Mouse (Mus musculus): ENCODE measurements around the gene Cd5. TPM values are rescaled to one million over a fixed set of nuclear protein-coding genes. Genes with fewer than 3 reads are reported as not detected.

Gene Cd5
- not detected in 2 replicates for total RNA-seq (2014; fragmentation: Nextera tagmentation)
- total RNA-seq (2017), result 0.11 and 0.17 TPM in 2 replicates
- not detected in 2 replicates for polyA plus RNA-seq (2012)

- Histone ChIP-seq H3K4me1 (ENCODE audit: insufficient read depth, low read depth, low read length) (no peaks in the 10 kb centered on the region), H3K9me3 (replicated peaks) (no peaks in the 10 kb centered on the region), H3K27me3 (ENCODE audit: insufficient read depth, low read length) (peaks cover 16% of the 10 kb centered on the region), H3K36me3 (replicated peaks) (no peaks in the 10 kb centered on the region), H3K4me3 (ENCODE audit: low read depth, low read length) (no peak within 1 kb of the TSS)
- DNase-seq (ENCODE audit: low spot score), result no peak
- no peak for TF ChIP-seq POLR2AphosphoS5 (IDR thresholded peaks at IDR 0.05; ENCODE audit: insufficient replicate concordance, low read depth, low read length)
- no peak for TF ChIP-seq CTCF (IDR thresholded peaks at IDR 0.05; ENCODE audit: low read depth, low read length)
- no peak for TF ChIP-seq TAL1 (conservative IDR thresholded peaks at IDR 0.05; ENCODE audit: low read depth, low read length)
- no peak for TF ChIP-seq GATA2 (IDR thresholded peaks at IDR 0.05; ENCODE audit: borderline replicate concordance, low read depth, low read length)
- TF ChIP-seq GATA1 (IDR thresholded peaks at IDR 0.05; ENCODE audit: borderline replicate concordance, low read length), result no peak
- ATAC-seq (ENCODE audit: extremely low read depth, insufficient number of reproducible peaks, low FRiP score, poor library complexity, severe bottlenecking), result no peak
Observed at GRCm38 (mm10) chr19:10738811-10739210, at the start of gene Cd5. Gene Cd5 (minus strand): TSS chr19:10739002.

- ATAC-seq (ENCODE audit: extremely low read depth, insufficient number of reproducible peaks, low FRiP score, poor library complexity, severe bottlenecking), result no peak
Observed at GRCm38 (mm10) chr19:10788242-10788641, 49.4 kb upstream of the Cd5 start.

GRCm38 (mm10) chr19:10787406-10787805, 48.6 kb upstream of the Cd5 start:
- TF ChIP-seq GATA1 (IDR thresholded peaks at IDR 0.05; ENCODE audit: borderline replicate concordance, low read length) (no peak), TAL1 (conservative IDR thresholded peaks at IDR 0.05; ENCODE audit: low read depth, low read length) (no peak), CTCF (IDR thresholded peaks at IDR 0.05; ENCODE audit: low read depth, low read length) (no peak), GATA2 (IDR thresholded peaks at IDR 0.05; ENCODE audit: borderline replicate concordance, low read depth, low read length) (no peak), POLR2AphosphoS5 (IDR thresholded peaks at IDR 0.05; ENCODE audit: insufficient replicate concordance, low read depth, low read length) (no peak)
- no peak for ATAC-seq (ENCODE audit: extremely low read depth, insufficient number of reproducible peaks, low FRiP score, poor library complexity, severe bottlenecking)
- no peaks in the 10 kb centered on the region for H3K9me3 ChIP-seq (replicated peaks)
- H3K4me3 ChIP-seq (ENCODE audit: low read depth, low read length), result no peak overlapping the region
- no peaks in the 10 kb centered on the region for H3K36me3 ChIP-seq (replicated peaks)
- H3K27me3 ChIP-seq (ENCODE audit: insufficient read depth, low read length), result peaks cover 24% of the 10 kb centered on the region; the same call in 1 of the 2 replicates
- DNase-seq (ENCODE audit: low spot score), result no peak
- no peaks in the 10 kb centered on the region for H3K4me1 ChIP-seq (ENCODE audit: insufficient read depth, low read depth, low read length)

More at GRCm38 (mm10) chr19:10788242-10788641, 49.4 kb upstream of the Cd5 start:
- H3K36me3 ChIP-seq (replicated peaks), result no peaks in the 10 kb centered on the region
- peaks cover 25% of the 10 kb centered on the region; the same call in 1 of the 2 replicates for H3K27me3 ChIP-seq (ENCODE audit: insufficient read depth, low read length)
- no peaks in the 10 kb centered on the region for H3K9me3 ChIP-seq (replicated peaks)
- H3K4me3 ChIP-seq (ENCODE audit: low read depth, low read length), result no peak overlapping the region
- TF ChIP-seq GATA1 (IDR thresholded peaks at IDR 0.05; ENCODE audit: borderline replicate concordance, low read length), result no peak
- no peak for TF ChIP-seq POLR2AphosphoS5 (IDR thresholded peaks at IDR 0.05; ENCODE audit: insufficient replicate concordance, low read depth, low read length)
- no peak for TF ChIP-seq TAL1 (conservative IDR thresholded peaks at IDR 0.05; ENCODE audit: low read depth, low read length)
- TF ChIP-seq CTCF (IDR thresholded peaks at IDR 0.05; ENCODE audit: low read depth, low read length), result no peak
- no peak for TF ChIP-seq GATA2 (IDR thresholded peaks at IDR 0.05; ENCODE audit: borderline replicate concordance, low read depth, low read length)
- H3K4me1 ChIP-seq (ENCODE audit: insufficient read depth, low read depth, low read length), result no peaks in the 10 kb centered on the region
- DNase-seq (ENCODE audit: low spot score), result no peak

GRCm38 (mm10) chr19:10786753-10787152, 48.0 kb upstream of the Cd5 start:
- Histone ChIP-seq H3K9me3 (replicated peaks) (no peaks in the 10 kb centered on the region), H3K4me1 (ENCODE audit: insufficient read depth, low read depth, low read length) (no peaks in the 10 kb centered on the region), H3K4me3 (ENCODE audit: low read depth, low read length) (no peak overlapping the region), H3K27me3 (ENCODE audit: insufficient read depth, low read length) (peaks cover 21% of the 10 kb centered on the region; the same call in 1 of the 2 replicates), H3K36me3 (replicated peaks) (no peaks in the 10 kb centered on the region)
- DNase-seq (ENCODE audit: low spot score) (no peak), ATAC-seq (ENCODE audit: extremely low read depth, insufficient number of reproducible peaks, low FRiP score, poor library complexity, severe bottlenecking) (no peak)
- no peak for TF ChIP-seq CTCF (IDR thresholded peaks at IDR 0.05; ENCODE audit: low read depth, low read length)
- no peak for TF ChIP-seq POLR2AphosphoS5 (IDR thresholded peaks at IDR 0.05; ENCODE audit: insufficient replicate concordance, low read depth, low read length)
- TF ChIP-seq TAL1 (conservative IDR thresholded peaks at IDR 0.05; ENCODE audit: low read depth, low read length), result no peak
- TF ChIP-seq GATA2 (IDR thresholded peaks at IDR 0.05; ENCODE audit: borderline replicate concordance, low read depth, low read length), result no peak
- TF ChIP-seq GATA1 (IDR thresholded peaks at IDR 0.05; ENCODE audit: borderline replicate concordance, low read length), result no peak

- Histone ChIP-seq H3K4me3 (ENCODE audit: low read depth, low read length) (no peak overlapping the region), H3K9me3 (replicated peaks) (no peaks in the 10 kb centered on the region), H3K27me3 (ENCODE audit: insufficient read depth, low read length) (peaks cover 18% of the 10 kb centered on the region; the same call in 1 of the 2 replicates), H3K4me1 (ENCODE audit: insufficient read depth, low read depth, low read length) (no peaks in the 10 kb centered on the region), H3K36me3 (replicated peaks) (no peaks in the 10 kb centered on the region)
- TF ChIP-seq TAL1 (conservative IDR thresholded peaks at IDR 0.05; ENCODE audit: low read depth, low read length), result no peak
- ATAC-seq (ENCODE audit: extremely low read depth, insufficient number of reproducible peaks, low FRiP score, poor library complexity, severe bottlenecking), result no peak
- DNase-seq (ENCODE audit: low spot score), result no peak
Observed at GRCm38 (mm10) chr19:10784796-10785459, 46.1 kb upstream of the Cd5 start.

- ATAC-seq (ENCODE audit: extremely low read depth, insufficient number of reproducible peaks, low FRiP score, poor library complexity, severe bottlenecking) (no peak), DNase-seq (ENCODE audit: low spot score) (no peak)
- H3K9me3 ChIP-seq (replicated peaks), result no peaks in the 10 kb centered on the region
- H3K4me1 ChIP-seq (ENCODE audit: insufficient read depth, low read depth, low read length), result no peaks in the 10 kb centered on the region
- H3K36me3 ChIP-seq (replicated peaks), result no peaks in the 10 kb centered on the region
- TF ChIP-seq GATA2 (IDR thresholded peaks at IDR 0.05; ENCODE audit: borderline replicate concordance, low read depth, low read length) (no peak), CTCF (IDR thresholded peaks at IDR 0.05; ENCODE audit: low read depth, low read length) (no peak)
- H3K4me3 ChIP-seq (ENCODE audit: low read depth, low read length), result no peak overlapping the region
- H3K27me3 ChIP-seq (ENCODE audit: insufficient read depth, low read length), result peaks cover 20% of the 10 kb centered on the region; the same call in 1 of the 2 replicates
Observed at GRCm38 (mm10) chr19:10784061-10784460, 45.3 kb upstream of the Cd5 start.

All from G1E (cell line).